Mouse (Mus musculus) embryo, embryonic 11 days (tissue): Measurements from ENCODE around the gene Lyrm4.

Experiments used
- DNase-seq: peaks from one replicate; pipeline ENCODE4 v3.0.0-alpha.2; 2015

Gene Lyrm4

GRCm38 (mm10) chr13:36096684-36097383, 20.5 kb downstream of the Lyrm4 start:
- DNase-seq: no peak

GRCm38 (mm10) chr13:36088168-36088567, 29.2 kb downstream of the Lyrm4 start:
- DNase-seq: no peak

- DNase-seq: no peak
These were observed 29.9 kb downstream of the Lyrm4 start for GRCm38 (mm10) chr13:36087427-36087826.

GRCm38 (mm10) chr13:36086608-36087391, 30.5 kb downstream of the Lyrm4 start:
- no peak for DNase-seq

- DNase-seq: no peak
These were observed 31.4 kb downstream of the Lyrm4 start for GRCm38 (mm10) chr13:36085971-36086370.

GRCm38 (mm10) chr13:36084701-36085100, 32.6 kb downstream of the Lyrm4 start:
- DNase-seq: no peak

- no peak for DNase-seq
These were observed 35.7 kb downstream of the Lyrm4 start for GRCm38 (mm10) chr13:36081591-36081990.

GRCm38 (mm10) chr13:36074484-36074883, 42.8 kb downstream of the Lyrm4 start:
- no peak for DNase-seq

GRCm38 (mm10) chr13:36066676-36067075, 50.6 kb downstream of the Lyrm4 start:
- no peak for DNase-seq

GRCm38 (mm10) chr13:36057489-36057888, 59.8 kb downstream of the Lyrm4 start:
- no peak for DNase-seq

- DNase-seq: no peak
These were observed 60.4 kb downstream of the Lyrm4 start for GRCm38 (mm10) chr13:36056925-36057324.

- no peak for DNase-seq
These were observed 60.8 kb downstream of the Lyrm4 start for GRCm38 (mm10) chr13:36056509-36056908.

- no peak for DNase-seq
These were observed 81.8 kb downstream of the Lyrm4 start for GRCm38 (mm10) chr13:36035528-36035927.

GRCm38 (mm10) chr13:36031959-36032358, 85.4 kb downstream of the Lyrm4 start:
- DNase-seq: no peak

GRCm38 (mm10) chr13:36019309-36020274, 97.7 kb downstream of the Lyrm4 start:
- DNase-seq: peak; percentile 90

GRCm38 (mm10) chr13:36018017-36018416, 99.3 kb downstream of the Lyrm4 start:
- DNase-seq: no peak

GRCm38 (mm10) chr13:36015636-36016035, 101.7 kb downstream of the Lyrm4 start:
- no peak for DNase-seq

GRCm38 (mm10) chr13:36009981-36010380, 107.3 kb downstream of the Lyrm4 start:
- DNase-seq: no peak

- DNase-seq: no peak
These were observed 116.5 kb downstream of the Lyrm4 start for GRCm38 (mm10) chr13:36000798-36001197.

- DNase-seq: no peak
These were observed 119.7 kb downstream of the Lyrm4 start for GRCm38 (mm10) chr13:35997606-35998005.

- DNase-seq: no peak
These were observed 121.5 kb downstream of the Lyrm4 start for GRCm38 (mm10) chr13:35995696-35996426.

GRCm38 (mm10) chr13:35995231-35995630, 122.1 kb downstream of the Lyrm4 start:
- no peak for DNase-seq
